Mouse (Mus musculus) lung, embryonic 16.5 days (tissue): ENCODE measurements at regions not wholly inside any gene's neighbourhood (a gene's known extent, or its start where the extent isn't known, plus 50 kb on each side); places are given as distances from the start of the nearest gene placed in this dataset.

Source experiments
- ATAC-seq: fragments of 200-750 bp; cut with Nextera tagmentation; 2 replicates; pipeline ENCODE4 v1.8.0; 2017; ENCODE audit warnings: low read depth, mild to moderate bottlenecking, moderate library complexity
- H3K27ac ChIP-seq: fragments of 300-500 bp; sonication (generic); 2 replicates; pipeline ENCODE4 v1.5.1; 2014; ENCODE audit warnings: mild to moderate bottlenecking, control low read depth, low read length
- H3K27me3 ChIP-seq: fragments of 300-500 bp; sonication (generic); 2 replicates; pipeline ENCODE4 v1.6.1; 2014; ENCODE audit warnings: low read depth, low read length, mixed read lengths; ENCODE audit not compliant: control insufficient read depth, insufficient read depth
- H3K36me3 ChIP-seq: fragments of 300-500 bp; sonication (generic); 2 replicates; pipeline ENCODE4 v1.6.1; 2014; ENCODE audit warnings: low read length; ENCODE audit not compliant: control insufficient read depth, insufficient read depth
- H3K4me1 ChIP-seq: fragments of 300-500 bp; sonication (generic); replicated peaks from 2 replicates; pipeline ENCODE4 v1.6.1; 2014; ENCODE audit warnings: low read length, mixed read lengths; ENCODE audit not compliant: control insufficient read depth, insufficient read depth
- H3K4me2 ChIP-seq: fragments of 300-500 bp; sonication (generic); 2 replicates; pipeline ENCODE4 v1.6.1; 2014; ENCODE audit warnings: low read depth, low read length, control low read depth
- H3K4me3 ChIP-seq: fragments of 300-500 bp; sonication (generic); 2 replicates; pipeline ENCODE4 v1.5.1; 2014; ENCODE audit warnings: mild to moderate bottlenecking, low read length, control low read depth
- H3K9ac ChIP-seq: fragments of 300-500 bp; sonication (generic); 2 replicates; pipeline ENCODE4 v1.6.1; 2014; ENCODE audit warnings: low read length, control low read depth
- H3K9me3 ChIP-seq: fragments of 300-500 bp; sonication (generic); 2 replicates; pipeline ENCODE4 v1.6.1; 2016; ENCODE audit warnings: low read length; ENCODE audit not compliant: control insufficient read depth
- WGBS: fragments of 180-500 bp; shearing (Covaris S2); extraction: QIAGEN DNeasy Blood & Tissue Kit; methylation state at CpG from one replicate; pipeline ENCODE4 v1.1.7; 2014; 5-methylcytosine and 5-hydroxymethylcytosine counted together

- Histone ChIP-seq H3K9me3 (peaks cover 3% of the 10 kb centered on the region; the same call in 1 of the 2 replicates), H3K27me3 (no peaks in the 10 kb centered on the region), H3K4me3 (no peak overlapping the region), H3K27ac (no peak overlapping the region), H3K4me1 (peaks cover 4% of the 10 kb centered on the region; the same call in 1 of the 2 replicates), H3K4me2 (no peak overlapping the region), H3K9ac (no peak overlapping the region), H3K36me3 (no peaks in the 10 kb centered on the region)
- ATAC-seq: no peak
- 41% methylated on average over 16 of the region's 16 CpGs for WGBS
Observed at GRCm38 (mm10) chr8:23314275-23315123, 903.3 kb downstream of the Mrps31 start.

DNA sequence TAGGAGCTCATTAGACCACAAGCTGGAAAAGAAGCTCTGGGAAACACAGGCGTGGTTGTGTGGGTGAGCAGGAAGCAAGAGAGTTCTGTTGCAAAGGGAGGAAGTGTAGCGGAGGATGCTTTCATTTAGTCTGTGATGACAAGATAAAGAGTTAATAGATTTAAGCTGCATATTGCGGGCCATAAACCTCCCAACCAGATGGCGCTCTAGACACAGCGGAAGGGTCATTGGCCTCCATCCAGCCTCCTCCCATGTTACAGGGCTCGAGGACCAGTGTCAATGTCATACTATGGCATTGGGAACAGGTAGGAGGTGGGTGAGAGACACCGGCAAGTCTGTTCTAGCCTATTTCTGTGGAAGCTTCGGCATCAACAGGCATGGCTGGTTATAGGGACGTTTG lies 908.4 kb downstream of the Mrps31 start:
- no peak for ATAC-seq
- Histone ChIP-seq H3K9me3 (no peaks in the 10 kb centered on the region), H3K4me2 (no peak overlapping the region), H3K36me3 (no peaks in the 10 kb centered on the region), H3K27ac (no peak overlapping the region), H3K4me1 (no peaks in the 10 kb centered on the region; the same call in 1 of the 2 replicates), H3K27me3 (no peaks in the 10 kb centered on the region), H3K9ac (no peak overlapping the region), H3K4me3 (no peak overlapping the region)
- 46% methylated on average over 9 of the region's 9 CpGs for WGBS

DNA sequence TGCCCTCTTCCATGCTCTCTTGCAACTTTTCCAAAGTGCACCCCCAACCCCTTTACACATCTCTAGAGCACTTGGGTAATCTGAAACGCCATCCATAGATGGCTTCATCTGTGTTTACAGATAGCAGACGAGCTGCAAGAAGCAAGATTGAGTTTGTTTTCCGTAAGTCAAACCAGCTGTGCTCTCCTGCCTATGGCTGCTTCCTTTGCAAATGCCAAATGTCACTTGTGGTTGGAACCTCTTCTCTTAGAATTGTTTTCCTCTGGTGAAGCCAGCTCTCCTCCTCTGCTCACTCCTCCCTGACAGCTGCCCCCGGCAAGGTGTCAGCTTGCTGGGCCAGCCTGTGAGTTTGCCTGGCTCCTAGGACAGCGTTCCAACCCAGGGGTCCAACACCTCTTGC lies 910.0 kb downstream of the Mrps31 start:
- Histone ChIP-seq H3K27ac (peak overlapping the region; percentile 19; the same call in 1 of the 2 replicates), H3K4me3 (no peak overlapping the region), H3K36me3 (no peaks in the 10 kb centered on the region), H3K4me2 (no peak overlapping the region), H3K9ac (no peak overlapping the region), H3K27me3 (no peaks in the 10 kb centered on the region), H3K9me3 (no peaks in the 10 kb centered on the region), H3K4me1 (no peaks in the 10 kb centered on the region; the same call in 1 of the 2 replicates)
- peak; percentile 70 for ATAC-seq
- WGBS: 17% methylated on average over 5 of the region's 5 CpGs

DNA sequence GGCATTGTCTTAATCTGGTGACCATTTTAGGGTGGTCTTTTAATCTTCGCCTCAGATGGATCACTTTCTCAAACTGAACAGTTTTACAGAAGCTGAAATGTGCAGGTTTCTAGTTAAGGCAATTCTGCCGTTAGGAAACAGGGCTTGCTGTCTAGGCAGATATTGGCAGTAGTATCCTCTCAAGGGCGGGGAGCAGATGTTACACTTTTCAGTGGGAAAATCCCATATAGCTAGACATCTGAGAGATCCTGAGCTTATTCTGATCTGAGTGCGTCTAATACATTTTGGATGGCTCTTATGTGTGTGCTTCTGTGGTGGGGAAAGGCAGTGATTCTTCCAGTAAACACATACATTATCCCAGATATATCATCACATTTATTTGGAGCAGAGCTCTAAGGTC lies 916.1 kb downstream of the Mrps31 start:
- WGBS: 79% methylated on average over 4 of the region's 4 CpGs
- Histone ChIP-seq H3K9ac (no peak overlapping the region), H3K27me3 (no peaks in the 10 kb centered on the region), H3K4me2 (no peak overlapping the region), H3K36me3 (no peaks in the 10 kb centered on the region), H3K4me3 (no peak overlapping the region), H3K27ac (no peak overlapping the region), H3K9me3 (no peaks in the 10 kb centered on the region), H3K4me1 (no peaks in the 10 kb centered on the region)
- no peak for ATAC-seq

DNA sequence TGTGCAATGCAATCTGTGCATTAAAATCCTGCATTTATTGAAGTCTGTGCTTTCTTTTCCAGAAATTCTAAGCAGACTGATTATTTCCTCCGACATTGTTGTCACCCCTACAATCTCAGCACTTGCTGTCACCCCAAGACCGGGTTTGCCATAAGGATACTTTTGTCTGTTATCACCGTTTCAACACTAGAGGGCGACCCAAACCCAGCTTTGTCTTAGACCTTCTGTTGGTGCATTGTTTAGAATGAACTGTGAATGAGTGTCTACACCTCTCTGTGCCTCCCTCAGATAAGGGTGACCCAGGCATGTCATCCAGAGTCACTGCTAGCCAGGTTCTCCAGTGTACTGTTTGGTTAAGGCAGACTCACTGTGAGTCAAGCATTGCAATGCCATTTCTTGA lies 933.0 kb downstream of the Mrps31 start:
- H3K4me1 ChIP-seq: no peaks in the 10 kb centered on the region
- no peaks in the 10 kb centered on the region for H3K36me3 ChIP-seq
- WGBS: 22% methylated on average over 4 of the region's 4 CpGs
- no peak overlapping the region for H3K9ac ChIP-seq
- no peak overlapping the region for H3K4me2 ChIP-seq
- ATAC-seq: no peak
- no peak overlapping the region for H3K4me3 ChIP-seq
- no peaks in the 10 kb centered on the region for H3K27me3 ChIP-seq
- no peak overlapping the region for H3K27ac ChIP-seq
- H3K9me3 ChIP-seq: peaks cover 4% of the 10 kb centered on the region; the same call in 1 of the 2 replicates

GRCm38 (mm10) chr8:23351367-23351930 lies 940.3 kb downstream of the Mrps31 start:
- 59% methylated on average over 15 of the region's 15 CpGs for WGBS
- Histone ChIP-seq H3K4me3 (no peak overlapping the region), H3K9ac (no peak overlapping the region), H3K27me3 (no peaks in the 10 kb centered on the region), H3K9me3 (no peaks in the 10 kb centered on the region), H3K4me2 (no peak overlapping the region), H3K4me1 (no peaks in the 10 kb centered on the region), H3K36me3 (no peaks in the 10 kb centered on the region), H3K27ac (no peak overlapping the region)
- ATAC-seq: no peak

GRCm38 (mm10) chr8:23352259-23353106 lies 941.3 kb downstream of the Mrps31 start:
- 25% methylated on average over 6 of the region's 6 CpGs for WGBS
- Histone ChIP-seq H3K4me2 (peak overlapping the region; percentile 31), H3K36me3 (no peaks in the 10 kb centered on the region), H3K4me3 (0 out of 2 replicates have a peak overlapping the region, but pooled peaks have one; percentile 4), H3K9me3 (no peaks in the 10 kb centered on the region), H3K27me3 (no peaks in the 10 kb centered on the region), H3K4me1 (no peaks in the 10 kb centered on the region), H3K9ac (no peak overlapping the region), H3K27ac (no peak overlapping the region)
- peak; percentile 51; the same call in 1 of the 2 replicates for ATAC-seq

- Histone ChIP-seq H3K9ac (no peak overlapping the region), H3K4me2 (no peak overlapping the region), H3K4me3 (no peak overlapping the region), H3K9me3 (peaks cover 2% of the 10 kb centered on the region; the same call in 1 of the 2 replicates), H3K4me1 (no peaks in the 10 kb centered on the region), H3K27me3 (no peaks in the 10 kb centered on the region), H3K36me3 (no peaks in the 10 kb centered on the region), H3K27ac (no peak overlapping the region)
- 63% methylated on average over 12 of the region's 12 CpGs for WGBS
- ATAC-seq: no peak
Observed at GRCm38 (mm10) chr8:23360061-23360622, 949.0 kb downstream of the Mrps31 start.
